Mouse (Mus musculus) limb, embryonic 14.5 days (tissue): ENCODE measurements around the gene Prr29. TPM values are rescaled to one million over a fixed set of nuclear protein-coding genes. Genes with fewer than 3 reads are reported as not detected.

Experiments
- ATAC-seq: fragments of 200-750 bp; cut with Nextera tagmentation; 2 replicates; pipeline ENCODE4 v1.8.0; 2017; ENCODE audit warnings: low read depth, moderate number of reproducible peaks, moderate TSS enrichment; ENCODE audit not compliant: low FRiP score
- DNase-seq: peaks from one replicate; pipeline ENCODE4 v3.0.0-alpha.2; 2015; ENCODE audit warnings: low spot score
- H3K27ac ChIP-seq: fragments of 300-500 bp; sonication (generic); replicated peaks from 2 replicates; pipeline ENCODE4 v1.5.1; 2014; ENCODE audit warnings: low read depth, mild to moderate bottlenecking, low read length, moderate library complexity, mixed read lengths
- H3K27me3 ChIP-seq: fragments of 300-500 bp; sonication (generic); 2 replicates; pipeline ENCODE4 v1.6.1; 2014; ENCODE audit warnings: low read length, mixed read lengths; ENCODE audit not compliant: control insufficient read depth, insufficient read depth
- H3K36me3 ChIP-seq: fragments of 300-500 bp; sonication (generic); 2 replicates; pipeline ENCODE4 v1.6.1; 2014; ENCODE audit warnings: mild to moderate bottlenecking, low read length, moderate library complexity, mixed read lengths; ENCODE audit not compliant: control insufficient read depth, insufficient read depth
- H3K4me1 ChIP-seq: fragments of 300-500 bp; sonication (generic); 2 replicates; pipeline ENCODE4 v1.6.1; 2014; ENCODE audit warnings: antibody characterized with exemption, low read length, mixed read lengths; ENCODE audit not compliant: control insufficient read depth, insufficient read depth
- H3K4me2 ChIP-seq: fragments of 300-500 bp; sonication (generic); replicated peaks from 2 replicates; pipeline ENCODE4 v1.6.1; 2014; ENCODE audit warnings: low read depth, mild to moderate bottlenecking, low read length, moderate library complexity; ENCODE audit not compliant: severe bottlenecking
- H3K4me3 ChIP-seq: fragments of 300-500 bp; sonication (generic); replicated peaks from 2 replicates; pipeline ENCODE4 v1.5.1; 2014; ENCODE audit warnings: low read length
- H3K9ac ChIP-seq: fragments of 300-500 bp; sonication (generic); 2 replicates; pipeline ENCODE4 v1.6.1; 2014; ENCODE audit warnings: mild to moderate bottlenecking, low read depth, low read length, moderate library complexity; ENCODE audit not compliant: severe bottlenecking
- H3K9me3 ChIP-seq: fragments of 300-500 bp; sonication (generic); 2 replicates; pipeline ENCODE4 v1.6.1; 2016; ENCODE audit warnings: low read length; ENCODE audit not compliant: control insufficient read depth
- POLR2A ChIP-seq: fragments of 200-500 bp; IDR thresholded peaks from 2 replicates; pipeline ENCODE4 v1.8.0; 2012; ENCODE audit warnings: inconsistent platforms, mild to moderate bottlenecking, moderate library complexity, borderline replicate concordance; ENCODE audit not compliant: insufficient read depth, insufficient read length; ENCODE audit errors: extremely low read depth
- WGBS: fragments of 180-500 bp; shearing (Covaris S2); extraction: QIAGEN DNeasy Blood & Tissue Kit; methylation state at CpG from one replicate; pipeline ENCODE4 v1.1.7; 2014; 5-methylcytosine and 5-hydroxymethylcytosine counted together
- polyA plus RNA-seq, 2 experiments: library from polyadenylated mRNA; depleted of rRNA in 1 of 2; stranded (reverse) in 1 of 2; unstranded in 1 of 2; fragments of >200 nt; fragmentation: Nextera tagmentation in 1 of 2; extraction: Ambion mirVana in 1 of 2; gene quantifications; 2 replicates each; pipeline versions ENCODE4 v1.2.1 to v1.2.3; 2012 to 2014

The Prr29 gene
- polyA plus RNA-seq (2012; rRNA removed), result 1.1 TPM in 2 replicates
- 0.59 TPM in 1 of 2 replicates, not detected in the other for polyA plus RNA-seq (2014; fragmentation: Nextera tagmentation; extraction: Ambion mirVana)

DNA sequence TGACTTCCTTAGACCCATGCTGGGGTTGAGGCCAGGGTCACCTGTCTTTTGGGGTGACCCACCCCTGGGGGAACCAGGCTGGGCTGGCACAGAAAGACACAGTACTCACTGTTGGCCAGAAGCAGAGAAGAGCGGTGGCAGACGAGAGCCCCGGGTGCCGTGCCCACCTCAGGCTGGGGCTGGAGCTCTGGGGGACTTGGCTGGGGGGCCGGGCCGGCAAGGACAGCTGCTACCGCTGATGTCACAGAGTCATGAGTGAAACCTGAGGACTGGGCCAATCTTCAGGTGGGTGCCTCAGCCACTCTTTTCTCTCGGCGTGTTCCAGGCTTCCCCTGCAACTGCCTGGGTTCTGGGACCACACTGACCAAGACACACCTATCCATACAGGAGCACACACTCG, at the start of gene Prr29:
Prr29 (plus strand) TSS at position 107 of the 400 bp plus-strand sequence.
- Histone ChIP-seq H3K4me1 (peaks cover 5% of the 10 kb centered on the region), H3K27me3 (no peaks in the 10 kb centered on the region), H3K4me2 (0 out of 2 replicates have a peak within 1 kb of the TSS, but pooled peaks have one; percentile 5), H3K36me3 (no peaks in the 10 kb centered on the region), H3K9ac (no peak within 1 kb of the TSS), H3K27ac (no peak within 1 kb of the TSS), H3K4me3 (no peak within 1 kb of the TSS), H3K9me3 (no peaks in the 10 kb centered on the region)
- no peak for DNase-seq
- no peak for TF ChIP-seq POLR2A
- ATAC-seq, result no peak
- 48% methylated on average over 9 of the region's 10 CpGs for WGBS

DNA sequence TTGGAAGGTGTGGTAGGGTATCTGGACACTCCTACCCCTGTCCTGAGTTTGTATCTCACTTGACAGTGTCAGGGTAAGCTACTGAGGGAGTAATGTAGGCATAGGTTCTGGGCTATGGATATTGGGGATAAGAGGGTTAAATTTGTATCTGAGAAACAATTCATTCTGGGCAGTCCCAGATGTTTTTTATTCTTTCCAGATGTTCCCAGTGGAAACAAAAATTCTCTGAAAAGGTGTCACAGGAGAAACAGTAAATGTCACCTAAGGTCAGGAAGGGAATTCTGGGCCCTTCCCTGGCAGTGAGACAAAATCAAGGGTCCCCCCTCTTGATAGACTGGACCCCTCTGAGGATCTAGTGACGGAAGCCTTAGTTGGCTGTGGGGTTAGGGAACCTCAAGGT, 48.9 kb upstream of the Prr29 start:
- Histone ChIP-seq H3K27me3 (no peaks in the 10 kb centered on the region), H3K9ac (no peak overlapping the region), H3K4me1 (peaks cover 42% of the 10 kb centered on the region), H3K36me3 (no peaks in the 10 kb centered on the region), H3K27ac (no peak overlapping the region), H3K9me3 (no peaks in the 10 kb centered on the region), H3K4me2 (no peak overlapping the region), H3K4me3 (no peak overlapping the region)
- no peak for TF ChIP-seq POLR2A
- 19% methylated on average over 1 of the region's 1 CpGs for WGBS
- DNase-seq (peak; percentile 38), ATAC-seq (no peak)

DNA sequence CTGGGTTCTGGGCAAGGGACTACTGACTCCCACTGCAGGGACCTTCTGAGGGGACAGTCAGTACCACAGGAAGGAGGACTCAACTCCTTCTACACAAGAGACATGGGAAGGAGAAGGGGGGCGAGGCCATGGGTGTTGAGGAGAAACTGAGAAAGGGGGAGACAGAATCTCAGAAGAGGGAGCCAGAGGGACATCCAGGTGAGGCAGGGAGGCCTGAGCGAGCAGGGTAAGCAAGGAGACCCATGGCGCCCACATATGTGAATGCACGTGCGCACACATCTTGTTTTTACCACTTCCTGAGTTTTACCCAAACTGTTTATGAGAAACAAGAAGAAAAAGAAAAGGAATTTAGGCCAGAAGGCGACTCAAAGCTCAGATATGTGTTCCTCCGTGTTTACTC, 47.5 kb upstream of the Prr29 start:
- Histone ChIP-seq H3K9me3 (no peaks in the 10 kb centered on the region), H3K27me3 (no peaks in the 10 kb centered on the region), H3K27ac (no peak overlapping the region), H3K4me1 (peaks cover 42% of the 10 kb centered on the region), H3K36me3 (no peaks in the 10 kb centered on the region), H3K4me3 (no peak overlapping the region), H3K4me2 (no peak overlapping the region), H3K9ac (no peak overlapping the region)
- TF ChIP-seq POLR2A, result no peak
- ATAC-seq (no peak), DNase-seq (no peak)
- 39% methylated on average over 7 of the region's 7 CpGs for WGBS

DNA sequence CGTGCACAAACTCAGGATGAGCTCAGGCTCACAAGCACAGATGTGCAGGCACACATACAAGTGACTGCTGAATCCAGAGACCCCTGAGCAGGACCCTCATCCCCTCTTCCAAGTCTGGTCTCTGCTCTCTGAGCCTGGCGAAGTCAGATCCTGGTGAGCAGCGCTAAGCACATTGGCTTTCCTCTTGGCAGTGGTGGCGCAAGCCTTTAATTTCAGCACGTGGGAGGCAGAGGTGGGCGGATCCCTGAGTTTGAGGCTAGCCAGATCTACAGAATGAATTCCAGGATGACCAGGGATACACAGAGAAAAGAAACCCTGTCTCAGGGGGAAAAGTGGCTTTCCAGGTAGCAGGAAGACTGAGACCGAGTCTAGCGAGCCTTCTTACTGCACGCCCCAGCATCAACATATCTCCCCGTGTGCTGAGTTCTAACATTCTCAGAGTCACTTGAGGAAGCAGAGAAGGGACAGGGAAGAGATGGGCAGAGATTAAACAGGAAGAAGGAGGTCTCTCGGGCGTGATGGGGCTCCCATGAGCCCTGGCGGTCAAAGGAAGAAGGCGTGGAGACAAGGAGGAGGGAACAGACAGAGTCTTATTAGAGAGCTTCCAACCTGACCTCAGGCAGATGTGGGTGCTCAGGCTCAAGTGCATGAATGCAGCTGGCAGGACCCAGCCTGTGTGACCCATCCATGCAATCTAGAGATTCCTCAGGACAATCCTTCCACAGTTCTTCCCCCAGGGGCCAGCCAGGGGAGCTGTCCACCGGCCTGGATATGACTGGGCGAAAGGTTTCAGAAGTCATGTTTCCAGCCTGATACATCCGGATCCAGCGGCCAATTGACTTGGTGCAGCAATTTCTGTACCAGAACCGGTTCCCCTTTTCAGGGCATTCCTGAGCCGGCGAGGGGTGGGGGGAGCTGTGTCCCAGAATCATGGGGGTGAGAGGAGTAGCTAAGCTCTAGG, 46.6 kb upstream of the Prr29 start:
- Histone ChIP-seq H3K4me3 (no peak overlapping the region), H3K9me3 (no peaks in the 10 kb centered on the region), H3K9ac (no peak overlapping the region), H3K36me3 (no peaks in the 10 kb centered on the region), H3K27me3 (no peaks in the 10 kb centered on the region), H3K27ac (no peak overlapping the region), H3K4me2 (no peak overlapping the region; the same call in 1 of the 2 replicates), H3K4me1 (peaks cover 36% of the 10 kb centered on the region)
- no peak for DNase-seq
- WGBS, result 60% methylated on average over 21 of the region's 21 CpGs
- ATAC-seq, result no peak
- no peak for TF ChIP-seq POLR2A

DNA sequence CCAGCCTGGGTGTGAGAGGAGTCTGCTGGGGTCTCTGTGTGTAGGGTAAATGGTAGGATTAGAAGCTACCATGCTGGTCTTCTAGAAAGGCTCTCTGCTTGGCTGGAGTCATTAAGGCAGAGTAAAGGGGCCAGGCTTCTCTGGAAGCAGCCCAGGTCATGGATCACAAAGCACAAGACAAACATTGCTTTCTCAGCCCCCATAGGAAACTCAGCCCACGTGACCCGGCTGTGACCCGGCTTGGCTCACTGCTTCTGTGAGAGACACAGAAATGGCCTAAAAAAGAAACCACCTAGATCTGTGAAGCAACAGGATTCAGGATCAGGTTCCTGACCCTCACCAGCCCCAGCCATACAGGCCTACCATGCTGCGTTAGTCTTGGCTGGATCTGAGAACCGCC, 40.4 kb upstream of the Prr29 start:
- WGBS, result 77% methylated on average over 5 of the region's 5 CpGs
- TF ChIP-seq POLR2A, result no peak

More for the DNA sequence above, 40.4 kb upstream of the Prr29 start:
- Histone ChIP-seq H3K4me2 (no peak overlapping the region), H3K36me3 (no peaks in the 10 kb centered on the region), H3K9me3 (no peaks in the 10 kb centered on the region), H3K9ac (no peak overlapping the region), H3K4me3 (no peak overlapping the region), H3K27me3 (no peaks in the 10 kb centered on the region), H3K27ac (no peak overlapping the region), H3K4me1 (peaks cover 4% of the 10 kb centered on the region; the same call in 1 of the 2 replicates)
- ATAC-seq (no peak), DNase-seq (no peak)
